Mouse (Mus musculus) neural tube, embryonic 13.5 days (tissue): ENCODE results near the gene Cnrip1. TPM values are rescaled to one million over a fixed set of nuclear protein-coding genes. Genes with fewer than 3 reads are reported as not detected.
"Not testable (repeated sequence)": the region's sequence is repeated elsewhere in the genome, so short reads cannot be mapped to it uniquely, and the experiment has no call there.

Source experiments
- ATAC-seq: fragments of 200-750 bp; cut with Nextera tagmentation; 2 replicates; pipeline ENCODE4 v1.8.0; 2017; ENCODE audit warnings: low read depth, mild to moderate bottlenecking, moderate TSS enrichment, moderate library complexity
- H3K27ac ChIP-seq: fragments of 300-500 bp; sonication (generic); replicated peaks from 2 replicates; pipeline ENCODE4 v1.5.1; 2015; ENCODE audit warnings: moderate library complexity, mild to moderate bottlenecking, inconsistent platforms
- H3K27me3 ChIP-seq: fragments of 300-500 bp; sonication (generic); 2 replicates; pipeline ENCODE4 v1.6.1; 2015; ENCODE audit warnings: mild to moderate bottlenecking, inconsistent platforms
- H3K36me3 ChIP-seq: fragments of 300-500 bp; sonication (generic); 2 replicates; pipeline ENCODE4 v1.6.1; 2015; ENCODE audit warnings: mild to moderate bottlenecking, inconsistent platforms
- H3K4me1 ChIP-seq: fragments of 300-500 bp; sonication (generic); replicated peaks from 2 replicates; pipeline ENCODE4 v1.6.1; 2015; ENCODE audit warnings: inconsistent platforms
- H3K4me2 ChIP-seq: fragments of 300-500 bp; sonication (generic); 2 replicates; pipeline ENCODE4 v1.6.1; 2015; ENCODE audit warnings: inconsistent platforms, mild to moderate bottlenecking, moderate library complexity
- H3K4me3 ChIP-seq: fragments of 300-500 bp; sonication (generic); 2 replicates; pipeline ENCODE4 v1.5.1; 2015; ENCODE audit warnings: mild to moderate bottlenecking, inconsistent platforms
- H3K9ac ChIP-seq: fragments of 300-500 bp; sonication (generic); 2 replicates; pipeline ENCODE4 v1.6.1; 2015; ENCODE audit warnings: moderate library complexity, mild to moderate bottlenecking, inconsistent platforms
- H3K9me3 ChIP-seq: fragments of 300-500 bp; sonication (generic); 2 replicates; pipeline ENCODE4 v1.6.1; 2016; ENCODE audit warnings: inconsistent platforms
- WGBS: fragments of 180-500 bp; shearing (Covaris S2); methylation state at CpG from one replicate; pipeline ENCODE4 v1.1.7; 2015; 5-methylcytosine and 5-hydroxymethylcytosine counted together
- polyA plus RNA-seq: library from polyadenylated mRNA; unstranded; fragments of >200 nt; fragmentation: Nextera tagmentation; extraction: Ambion mirVana; gene quantifications from 2 replicates; pipeline ENCODE4 v1.2.1, GENCODE M21; 2015

The Cnrip1 gene
- polyA plus RNA-seq, 1 experiment from 2014 or later = 101 TPM

DNA sequence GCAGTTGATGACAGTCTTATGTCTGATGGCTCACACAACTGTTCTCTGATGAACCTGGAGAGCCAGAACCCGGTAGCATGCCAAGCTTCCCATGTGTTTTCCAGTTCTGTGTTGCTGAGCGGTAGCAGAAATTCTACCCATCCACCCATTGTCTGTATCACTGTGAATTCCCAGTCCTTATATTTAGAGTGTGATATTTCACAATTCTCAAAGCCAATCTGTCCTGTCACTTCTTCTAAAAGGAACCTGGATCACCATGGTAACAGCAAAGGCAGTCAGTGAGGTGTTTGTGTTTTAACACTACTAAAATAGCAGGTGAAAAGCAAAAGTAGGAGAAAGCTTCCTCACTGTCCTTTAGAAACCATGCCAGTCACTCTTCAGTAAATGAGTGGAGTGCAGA is 5.6 kb upstream of the Cnrip1 start:
- no peak overlapping the region for H3K4me3 ChIP-seq
- H3K9me3 ChIP-seq = no peaks in the 10 kb centered on the region
- no peak for ATAC-seq
- no peaks in the 10 kb centered on the region for H3K36me3 ChIP-seq
- no peak overlapping the region for H3K27ac ChIP-seq
- WGBS = 91% methylated on average over 2 of the region's 2 CpGs
- no peak overlapping the region for H3K9ac ChIP-seq
- H3K4me1 ChIP-seq = peaks cover under 1% of the 10 kb centered on the region; the same call in 1 of the 2 replicates
- no peaks in the 10 kb centered on the region for H3K27me3 ChIP-seq
- H3K4me2 ChIP-seq = no peak overlapping the region

- 18% methylated on average over 6 of the region's 6 CpGs for WGBS
- no peaks in the 10 kb centered on the region for H3K9me3 ChIP-seq
- H3K9ac ChIP-seq = peak overlapping the region; percentile 93
- H3K27me3 ChIP-seq = no peaks in the 10 kb centered on the region
- peaks cover 3% of the 10 kb centered on the region; the same call in 1 of the 2 replicates for H3K36me3 ChIP-seq
- peak overlapping the region; percentile 96 for H3K27ac ChIP-seq
- ATAC-seq = 0 out of 2 replicates have a peak, but pooled peaks have one; percentile 14
- H3K4me3 ChIP-seq = peak overlapping the region; percentile 72
- peak overlapping the region; percentile 71 for H3K4me2 ChIP-seq
- H3K4me1 ChIP-seq = peaks cover 33% of the 10 kb centered on the region
Observed at GRCm38 (mm10) chr11:17052476-17053049, 1.2 kb downstream of the Cnrip1 start.

GRCm38 (mm10) chr11:17069360-17069759 is 18.0 kb downstream of the Cnrip1 start:
- H3K36me3 ChIP-seq, H3K4me1 ChIP-seq, H3K27ac ChIP-seq, ATAC-seq, H3K27me3 ChIP-seq, H3K4me3 ChIP-seq, H3K9me3 ChIP-seq, H3K4me2 ChIP-seq, H3K9ac ChIP-seq: not testable (repeated sequence)
- 92% methylated on average over 2 of the region's 2 CpGs for WGBS

DNA sequence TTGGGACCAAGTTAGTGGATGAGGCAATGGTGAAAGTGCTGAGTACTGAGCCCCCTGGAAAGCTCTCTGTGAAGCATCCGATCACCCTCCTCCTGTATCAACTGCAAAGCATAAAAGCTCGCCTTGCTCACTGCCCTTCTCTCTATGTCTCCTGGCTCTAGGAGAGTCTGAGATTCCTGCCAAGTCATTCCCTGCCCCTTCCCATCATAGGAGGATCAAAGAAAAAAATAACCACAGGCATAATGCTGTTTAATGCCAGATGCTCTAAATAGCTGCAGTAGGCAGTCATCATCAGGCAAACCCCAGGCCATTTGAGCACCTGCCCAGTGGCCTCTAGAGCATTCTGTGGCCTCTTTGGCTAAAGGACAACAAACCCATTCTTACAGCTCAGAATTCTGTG is 24.3 kb downstream of the Cnrip1 start:
- no peak for ATAC-seq

GRCm38 (mm10) chr11:17082086-17082485 is 30.7 kb downstream of the Cnrip1 start:
- no peaks in the 10 kb centered on the region for H3K9me3 ChIP-seq
- H3K4me2 ChIP-seq = no peak overlapping the region
- H3K9ac ChIP-seq = no peak overlapping the region
- H3K4me1 ChIP-seq = no peaks in the 10 kb centered on the region; the same call in 1 of the 2 replicates
- 51% methylated on average over 3 of the region's 3 CpGs for WGBS
- no peak for ATAC-seq
- H3K27me3 ChIP-seq = no peaks in the 10 kb centered on the region
- peaks cover 21% of the 10 kb centered on the region for H3K36me3 ChIP-seq
- H3K27ac ChIP-seq = no peak overlapping the region
- no peak overlapping the region for H3K4me3 ChIP-seq

More for the DNA sequence above, 24.3 kb downstream of the Cnrip1 start:
- H3K4me2 ChIP-seq = no peak overlapping the region
- H3K27me3 ChIP-seq = no peaks in the 10 kb centered on the region
- no peaks in the 10 kb centered on the region for H3K4me1 ChIP-seq
- H3K9me3 ChIP-seq = no peaks in the 10 kb centered on the region
- peaks cover 23% of the 10 kb centered on the region for H3K36me3 ChIP-seq
- no peak overlapping the region for H3K4me3 ChIP-seq
- H3K9ac ChIP-seq = no peak overlapping the region
- WGBS = 95% methylated on average over 2 of the region's 2 CpGs
- H3K27ac ChIP-seq = no peak overlapping the region

- 26% methylated on average over 2 of the region's 2 CpGs for WGBS
- Histone ChIP-seq H3K4me3 (no peak overlapping the region), H3K36me3 (peaks cover 21% of the 10 kb centered on the region), H3K27me3 (no peaks in the 10 kb centered on the region), H3K4me2 (no peak overlapping the region), H3K9me3 (no peaks in the 10 kb centered on the region), H3K27ac (no peak overlapping the region), H3K4me1 (no peaks in the 10 kb centered on the region; the same call in 1 of the 2 replicates), H3K9ac (no peak overlapping the region)
- ATAC-seq = no peak
Observed at GRCm38 (mm10) chr11:17082953-17083352, 31.6 kb downstream of the Cnrip1 start.

GRCm38 (mm10) chr11:17083455-17083854 is 32.1 kb downstream of the Cnrip1 start:
- Histone ChIP-seq H3K27ac (no peak overlapping the region), H3K9ac (no peak overlapping the region), H3K4me3 (no peak overlapping the region), H3K27me3 (no peaks in the 10 kb centered on the region), H3K4me1 (no peaks in the 10 kb centered on the region; the same call in 1 of the 2 replicates), H3K36me3 (peaks cover 17% of the 10 kb centered on the region), H3K9me3 (no peaks in the 10 kb centered on the region), H3K4me2 (no peak overlapping the region)
- ATAC-seq = no peak
- WGBS = 95% methylated on average over 3 of the region's 3 CpGs

DNA sequence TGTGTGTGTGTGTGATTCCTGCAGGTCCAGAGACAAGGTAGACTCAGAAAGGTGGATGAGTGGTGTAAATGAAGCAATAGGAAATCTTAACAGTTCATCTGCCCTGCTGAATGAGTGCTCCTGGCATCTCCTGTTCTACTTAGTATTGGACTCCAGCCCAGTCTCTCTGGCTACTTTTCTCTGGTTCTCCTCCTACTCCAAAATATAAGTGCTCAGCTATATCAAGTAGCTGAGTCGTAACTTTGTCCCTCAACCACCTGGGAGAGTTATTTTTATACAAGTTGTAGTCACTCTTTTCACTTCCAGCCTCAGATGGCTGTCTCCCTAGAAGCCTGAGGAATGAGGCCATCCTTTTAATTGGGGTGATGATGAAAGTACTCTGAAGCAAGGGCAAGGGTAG is 32.5 kb downstream of the Cnrip1 start:
- whole genome bisulfite sequencing = 67% methylated on average over 1 of the region's 1 CpGs
- H3K36me3 ChIP-seq = peaks cover 13% of the 10 kb centered on the region
- no peak for ATAC-seq

DNA sequence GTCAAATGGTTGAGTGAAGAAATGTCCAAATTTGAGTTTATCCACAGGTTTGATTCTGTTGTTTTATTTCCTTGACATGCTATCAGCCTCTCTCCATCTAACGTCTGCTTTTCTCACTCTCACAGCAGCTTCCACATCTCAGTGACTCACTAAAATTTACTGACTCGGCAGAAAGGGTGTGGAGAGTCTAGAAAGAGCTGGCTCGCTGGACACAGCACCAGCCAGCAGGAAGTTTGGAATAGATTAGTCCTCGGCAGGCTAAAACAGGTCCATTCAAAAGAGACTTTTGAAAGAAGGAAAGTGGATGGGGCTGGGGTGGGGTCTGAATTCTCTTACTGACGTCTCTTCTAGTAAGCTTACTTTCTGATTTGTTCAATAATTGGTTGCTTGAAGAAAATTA is 34.7 kb downstream of the Cnrip1 start:
- no peak for ATAC-seq
- Histone ChIP-seq H3K36me3 (peaks cover under 1% of the 10 kb centered on the region; the same call in 1 of the 2 replicates), H3K9ac (no peak overlapping the region), H3K27ac (no peak overlapping the region), H3K4me2 (no peak overlapping the region), H3K4me1 (no peaks in the 10 kb centered on the region; the same call in 1 of the 2 replicates), H3K4me3 (no peak overlapping the region), H3K27me3 (no peaks in the 10 kb centered on the region), H3K9me3 (no peaks in the 10 kb centered on the region)
- WGBS = 21% methylated on average over 5 of the region's 5 CpGs

More for the DNA sequence above, 32.5 kb downstream of the Cnrip1 start:
- no peak overlapping the region for H3K4me3 ChIP-seq
- H3K4me1 ChIP-seq = no peaks in the 10 kb centered on the region; the same call in 1 of the 2 replicates
- H3K4me2 ChIP-seq = no peak overlapping the region
- no peak overlapping the region for H3K27ac ChIP-seq
- no peak overlapping the region for H3K9ac ChIP-seq
- no peaks in the 10 kb centered on the region for H3K9me3 ChIP-seq
- no peaks in the 10 kb centered on the region for H3K27me3 ChIP-seq

- H3K4me1 ChIP-seq = no peaks in the 10 kb centered on the region
- H3K27ac ChIP-seq = no peak overlapping the region
- no peak overlapping the region for H3K4me2 ChIP-seq
- ATAC-seq = no peak
- H3K4me3 ChIP-seq = no peak overlapping the region
- H3K9me3 ChIP-seq = no peaks in the 10 kb centered on the region
- no peak overlapping the region for H3K9ac ChIP-seq
- H3K36me3 ChIP-seq = no peaks in the 10 kb centered on the region
- 82% methylated on average over 5 of the region's 5 CpGs for WGBS
- no peaks in the 10 kb centered on the region for H3K27me3 ChIP-seq
Observed at GRCm38 (mm10) chr11:17106936-17107335, 55.5 kb downstream of the Cnrip1 start.

DNA sequence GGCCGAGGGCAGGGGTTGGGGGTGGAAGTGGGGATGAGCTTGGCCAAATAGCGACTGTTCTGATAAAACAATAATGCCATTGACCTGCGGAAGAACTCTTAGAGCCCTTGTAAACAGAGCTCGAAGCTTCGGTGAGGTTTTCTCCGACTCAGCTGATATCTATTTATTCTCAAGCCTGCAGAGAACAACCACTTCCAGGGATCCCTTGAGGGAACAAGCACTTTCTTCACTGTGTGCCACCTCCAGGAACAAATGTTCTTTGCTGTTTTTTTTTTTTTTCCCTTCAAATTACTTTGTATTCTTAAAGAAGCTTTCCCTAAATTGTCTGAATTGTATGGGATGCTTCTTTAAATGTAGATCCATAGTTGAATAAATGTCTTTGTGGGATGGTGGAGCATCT is 56.0 kb downstream of the Cnrip1 start:
- no peak overlapping the region for H3K4me2 ChIP-seq
- H3K4me1 ChIP-seq = no peaks in the 10 kb centered on the region
- H3K27me3 ChIP-seq = no peaks in the 10 kb centered on the region
- H3K9ac ChIP-seq = no peak overlapping the region
- H3K4me3 ChIP-seq = no peak overlapping the region
- 74% methylated on average over 6 of the region's 6 CpGs for WGBS
- ATAC-seq = no peak
- no peaks in the 10 kb centered on the region for H3K9me3 ChIP-seq
- no peak overlapping the region for H3K27ac ChIP-seq
- H3K36me3 ChIP-seq = no peaks in the 10 kb centered on the region

GRCm38 (mm10) chr11:17112419-17113090 is 61.2 kb downstream of the Cnrip1 start:
- WGBS = 79% methylated on average over 1 of the region's 1 CpGs
- Histone ChIP-seq H3K4me1 (no peaks in the 10 kb centered on the region), H3K27ac (no peak overlapping the region), H3K9me3 (no peaks in the 10 kb centered on the region), H3K36me3 (no peaks in the 10 kb centered on the region), H3K27me3 (no peaks in the 10 kb centered on the region), H3K4me2 (no peak overlapping the region), H3K4me3 (no peak overlapping the region), H3K9ac (no peak overlapping the region)
- ATAC-seq = no peak
